Mouse (Mus musculus) retina, postnatal 7 days (tissue): Measurements from ENCODE around the gene Olfr1039.
"Not testable (repeated sequence)": the region's sequence is repeated elsewhere in the genome, so short reads cannot be mapped to it uniquely, and the experiment has no call there.

ENCODE experiments used
- DNase-seq: peaks from one replicate; pipeline ENCODE4 v3.0.0-alpha.2; 2012; ENCODE audit warnings: low read depth, low spot score

The Olfr1039 gene

GRCm38 (mm10) chr2:86135828-86136227 lies at the start of gene Olfr1039:
Gene Olfr1039 (minus strand): TSS chr2:86135928.
- no peak for DNase-seq

- DNase-seq = no peak
Measured at GRCm38 (mm10) chr2:86179950-86180349, 44.2 kb upstream of the Olfr1039 start.

GRCm38 (mm10) chr2:86177720-86178119 lies 42.0 kb upstream of the Olfr1039 start, which contains the start of gene Olfr1044:
Gene Olfr1044 (minus strand): TSS chr2:86177820.
- DNase-seq = no peak

- not testable (repeated sequence) for DNase-seq
Measured at GRCm38 (mm10) chr2:86175422-86175821, 39.7 kb upstream of the Olfr1039 start.

- DNase-seq = no peak
Measured at GRCm38 (mm10) chr2:86167422-86167821, 31.7 kb upstream of the Olfr1039 start, which contains the start of gene Olfr1043. Gene Olfr1043 (minus strand): TSS chr2:86167522.

GRCm38 (mm10) chr2:86161738-86162137 lies 26.0 kb upstream of the Olfr1039 start, which contains the start of gene Olfr1042:
Gene Olfr1042 (minus strand): TSS chr2:86161838.
- DNase-seq = no peak

GRCm38 (mm10) chr2:86146632-86147031 lies 10.9 kb upstream of the Olfr1039 start, which contains the start of gene Olfr1040:
Gene Olfr1040 (minus strand): TSS chr2:86146732.
- no peak for DNase-seq

GRCm38 (mm10) chr2:86087285-86087684 lies 48.4 kb downstream of the Olfr1039 start, which contains the start of gene Olfr1037:
Gene Olfr1037 (minus strand): TSS chr2:86087385.
- DNase-seq = no peak

GRCm38 (mm10) chr2:86080478-86080877 lies 55.2 kb downstream of the Olfr1039 start:
- DNase-seq = not testable (repeated sequence)
